Mouse (Mus musculus) heart, embryonic 14.5 days (tissue): Measurements from ENCODE around the gene Bckdk. TPM values are rescaled to one million over a fixed set of nuclear protein-coding genes. Genes with fewer than 3 reads are reported as not detected.

ENCODE experiments used
- ATAC-seq: fragments of 200-750 bp; cut with Nextera tagmentation; 2 replicates; pipeline ENCODE4 v1.8.0; 2017; ENCODE audit warnings: low read depth, moderate TSS enrichment; ENCODE audit not compliant: insufficient number of reproducible peaks, insufficient read depth, low FRiP score
- H3K27ac ChIP-seq, 2 experiments: fragments of 200-500 bp in 1 of 2; fragments of 300-500 bp in 1 of 2; sonication (generic) in 1 of 2; replicated peaks in 1 of 2; 2 replicates each; pipeline ENCODE4 v1.5.1; 2012 to 2014; ENCODE audit warnings: low read depth in 2 of 2, low read length in 2 of 2, control low read depth in 1 of 2, mild to moderate bottlenecking in 1 of 2, mixed read lengths in 1 of 2; ENCODE audit not compliant: control insufficient read depth in 1 of 2, insufficient read depth in 1 of 2
- H3K27me3 ChIP-seq: fragments of 300-500 bp; sonication (generic); 2 replicates; pipeline ENCODE4 v1.6.1; 2014; ENCODE audit warnings: mild to moderate bottlenecking, low read length, control low read depth; ENCODE audit not compliant: control insufficient read depth, insufficient read depth
- H3K36me3 ChIP-seq: fragments of 300-500 bp; sonication (generic); 2 replicates; pipeline ENCODE4 v1.6.1; 2014; ENCODE audit warnings: mild to moderate bottlenecking, control low read depth, low read length, mixed read lengths; ENCODE audit not compliant: control insufficient read depth, insufficient read depth
- H3K4me1 ChIP-seq, 2 experiments: fragments of 200-500 bp in 1 of 2; fragments of 300-500 bp in 1 of 2; sonication (generic) in 1 of 2; 2 replicates each; pipeline ENCODE4 v1.6.1; 2012 to 2014; ENCODE audit warnings: low read length in 2 of 2, control low read depth in 1 of 2, mixed read lengths in 1 of 2; ENCODE audit not compliant: control insufficient read depth in 2 of 2, insufficient read depth in 2 of 2
- H3K4me2 ChIP-seq: fragments of 300-500 bp; sonication (generic); 2 replicates; pipeline ENCODE4 v1.6.1; 2014; ENCODE audit warnings: mild to moderate bottlenecking, low read length
- H3K4me3 ChIP-seq, 2 experiments: fragments of 200-500 bp in 1 of 2; fragments of 300-500 bp in 1 of 2; sonication (generic) in 1 of 2; 2 replicates each; pipeline ENCODE4 v1.5.1; 2012 to 2014; ENCODE audit warnings: low read length in 2 of 2, mild to moderate bottlenecking in 2 of 2, control low read depth in 1 of 2, low read depth in 1 of 2, moderate library complexity in 1 of 2; ENCODE audit not compliant: control insufficient read depth in 1 of 2, insufficient read depth in 1 of 2
- H3K9ac ChIP-seq: fragments of 300-500 bp; sonication (generic); 2 replicates; pipeline ENCODE4 v1.6.1; 2014; ENCODE audit warnings: mild to moderate bottlenecking, low read length
- H3K9me3 ChIP-seq: fragments of 300-500 bp; sonication (generic); 2 replicates; pipeline ENCODE4 v1.6.1; 2016; ENCODE audit warnings: low read length, control low read depth; ENCODE audit not compliant: control insufficient read depth
- WGBS: fragments of 180-500 bp; shearing (Covaris S2); extraction: QIAGEN DNeasy Blood & Tissue Kit; methylation state at CpG from one replicate; pipeline ENCODE4 v1.1.7; 2014; 5-methylcytosine and 5-hydroxymethylcytosine counted together
- polyA plus RNA-seq: library from polyadenylated mRNA; unstranded; fragments of >200 nt; fragmentation: Nextera tagmentation; extraction: Ambion mirVana; gene quantifications from 2 replicates; pipeline ENCODE4 v1.2.1, GENCODE M21; 2014

The Bckdk gene
- polyA plus RNA-seq, 1 experiment from 2014 or later: 167 TPM

DNA sequence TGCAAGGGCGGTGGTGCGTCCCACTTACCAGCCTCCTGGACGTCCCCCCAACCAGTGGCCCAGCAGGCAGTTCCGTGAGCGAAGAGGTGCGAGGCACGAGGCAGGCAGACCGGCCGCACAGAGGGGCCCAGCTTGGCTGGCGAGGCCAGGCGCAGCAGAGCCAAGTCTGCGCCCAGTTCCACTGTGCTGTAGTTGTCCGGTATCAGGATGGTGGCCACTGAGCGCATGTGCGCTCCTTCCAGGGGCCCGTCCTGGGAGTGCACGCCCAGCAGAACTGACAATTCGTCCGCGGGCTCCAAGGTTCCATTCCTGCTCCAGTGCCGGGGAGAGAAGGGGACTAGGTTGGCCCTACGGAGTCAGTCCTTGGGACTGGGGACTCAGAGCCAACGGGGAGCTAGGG is 40.7 kb downstream of the Bckdk start:
- H3K27ac ChIP-seq: no peak overlapping the region
- no peak overlapping the region for H3K9ac ChIP-seq
- H3K4me3 ChIP-seq: peak overlapping the region; percentile 0 to 3; a peak in 2 of 4 replicates
- peaks cover 0 to 3% of the 10 kb centered on the region in 2 experiments; a peak in 1 of 4 replicates for H3K4me1 ChIP-seq
- H3K9me3 ChIP-seq: no peaks in the 10 kb centered on the region
- H3K4me2 ChIP-seq: peak overlapping the region; percentile 26
- peaks cover 28% of the 10 kb centered on the region for H3K27me3 ChIP-seq
- 3% methylated on average over 23 of the region's 23 CpGs for WGBS
- no peaks in the 10 kb centered on the region for H3K36me3 ChIP-seq
- no peak for ATAC-seq

GRCm38 (mm10) chr7:127946470-127947023 is 42.7 kb downstream of the Bckdk start, which contains the start of gene Prss36:
Gene Prss36, minus strand, starts transcription at chr7:127946725.
- Histone ChIP-seq H3K4me2 (no peak within 1 kb of the TSS), H3K27ac (no peak within 1 kb of the TSS), H3K4me3 (no peak within 1 kb of the TSS), H3K27me3 (peaks cover 28% of the 10 kb centered on the region), H3K36me3 (no peaks in the 10 kb centered on the region), H3K9me3 (no peaks in the 10 kb centered on the region), H3K4me1 (peaks cover 0 to 3% of the 10 kb centered on the region in 2 experiments; a peak in 1 of 4 replicates), H3K9ac (no peak within 1 kb of the TSS)
- ATAC-seq: no peak
- 68% methylated on average over 6 of the region's 6 CpGs for WGBS

GRCm38 (mm10) chr7:127952864-127953581 is 49.1 kb downstream of the Bckdk start:
- Histone ChIP-seq H3K4me3 (no peak overlapping the region), H3K36me3 (no peaks in the 10 kb centered on the region), H3K4me2 (no peak overlapping the region), H3K27ac (no peak overlapping the region), H3K4me1 (no peaks in the 10 kb centered on the region), H3K9me3 (no peaks in the 10 kb centered on the region), H3K9ac (no peak overlapping the region), H3K27me3 (no peaks in the 10 kb centered on the region)
- WGBS: 32% methylated on average over 13 of the region's 13 CpGs
- no peak for ATAC-seq

- Histone ChIP-seq H3K9me3 (peaks cover 4% of the 10 kb centered on the region), H3K27ac (no peak overlapping the region), H3K27me3 (no peaks in the 10 kb centered on the region), H3K4me1 (no peaks in the 10 kb centered on the region), H3K36me3 (no peaks in the 10 kb centered on the region), H3K4me3 (no peak overlapping the region), H3K4me2 (no peak overlapping the region), H3K9ac (no peak overlapping the region)
- 54% methylated on average over 5 of the region's 5 CpGs for WGBS
- no peak for ATAC-seq
Observed at GRCm38 (mm10) chr7:127959364-127959763, 55.5 kb downstream of the Bckdk start.

Other genes starting within 250 kb of the Bckdk start
- gene Bcl7c, start 195.1 kb upstream of the Bckdk start, polyA plus RNA-seq: 30.6 and 41.1 TPM in 2 replicates
- gene Ctf1, start 191.3 kb upstream of the Bckdk start, polyA plus RNA-seq: 4.7 and 5.6 TPM in 2 replicates
- gene Ctf2, start 171.9 kb upstream of the Bckdk start, polyA plus RNA-seq: not detected in 2 replicates
- 0.93 and 1.5 TPM in 2 replicates for gene Fbxl19, start 159.5 kb upstream of the Bckdk start, polyA plus RNA-seq
- gene Orai3, start 134.3 kb upstream of the Bckdk start, polyA plus RNA-seq: 15.7 and 17.7 TPM in 2 replicates
- gene Setd1a, start 127.4 kb upstream of the Bckdk start, polyA plus RNA-seq: 15.0 and 16.5 TPM in 2 replicates
- not detected in 2 replicates for gene Gm49388, start 118.5 kb upstream of the Bckdk start, polyA plus RNA-seq
- 20.4 and 22.2 TPM in 2 replicates for gene Hsd3b7, start 103.5 kb upstream of the Bckdk start, polyA plus RNA-seq
- gene Stx4a, start 79.8 kb upstream of the Bckdk start, polyA plus RNA-seq: 25.8 and 28.8 TPM in 2 replicates
- gene Stx1b, start 79.5 kb upstream of the Bckdk start, polyA plus RNA-seq: 1.0 and 1.2 TPM in 2 replicates
- gene Zfp646, start 27.9 kb upstream of the Bckdk start, polyA plus RNA-seq: 8.8 and 8.9 TPM in 2 replicates
- gene Zfp668, start 27.3 kb upstream of the Bckdk start, polyA plus RNA-seq: 6.8 and 7.4 TPM in 2 replicates
- gene Prss53, start 13.1 kb upstream of the Bckdk start, polyA plus RNA-seq: 0.66 and 1.3 TPM in 2 replicates
- gene Gm21974, start 8.6 kb upstream of the Bckdk start, polyA plus RNA-seq: not detected in 2 replicates
- gene Vkorc1, start 8.5 kb upstream of the Bckdk start, polyA plus RNA-seq: 121 and 142 TPM in 2 replicates
- gene Kat8, start 8.4 kb downstream of the Bckdk start, polyA plus RNA-seq: 28.3 and 28.7 TPM in 2 replicates
- gene Prss8, start 26.0 kb downstream of the Bckdk start, polyA plus RNA-seq: 0.23 and 0.62 TPM in 2 replicates
- gene Prss36, start 42.6 kb downstream of the Bckdk start, polyA plus RNA-seq: 9.2 and 10.1 TPM in 2 replicates
- 40.6 and 41.0 TPM in 2 replicates for gene Fus, start 63.4 kb downstream of the Bckdk start, polyA plus RNA-seq
- 58.6 and 59.9 TPM in 2 replicates for gene Pycard, start 89.8 kb downstream of the Bckdk start, polyA plus RNA-seq
- gene Trim72, start 99.9 kb downstream of the Bckdk start, polyA plus RNA-seq: 0.38 and 0.54 TPM in 2 replicates
- 0.63 and 0.82 TPM in 2 replicates for gene Itgam, start 158.6 kb downstream of the Bckdk start, polyA plus RNA-seq
- gene Gm49368, start 158.6 kb downstream of the Bckdk start, polyA plus RNA-seq: not detected in 2 replicates
- gene Itgax, start 225.5 kb downstream of the Bckdk start, polyA plus RNA-seq: 0.14 and 0.35 TPM in 2 replicates